In the genomic region with DNA sequence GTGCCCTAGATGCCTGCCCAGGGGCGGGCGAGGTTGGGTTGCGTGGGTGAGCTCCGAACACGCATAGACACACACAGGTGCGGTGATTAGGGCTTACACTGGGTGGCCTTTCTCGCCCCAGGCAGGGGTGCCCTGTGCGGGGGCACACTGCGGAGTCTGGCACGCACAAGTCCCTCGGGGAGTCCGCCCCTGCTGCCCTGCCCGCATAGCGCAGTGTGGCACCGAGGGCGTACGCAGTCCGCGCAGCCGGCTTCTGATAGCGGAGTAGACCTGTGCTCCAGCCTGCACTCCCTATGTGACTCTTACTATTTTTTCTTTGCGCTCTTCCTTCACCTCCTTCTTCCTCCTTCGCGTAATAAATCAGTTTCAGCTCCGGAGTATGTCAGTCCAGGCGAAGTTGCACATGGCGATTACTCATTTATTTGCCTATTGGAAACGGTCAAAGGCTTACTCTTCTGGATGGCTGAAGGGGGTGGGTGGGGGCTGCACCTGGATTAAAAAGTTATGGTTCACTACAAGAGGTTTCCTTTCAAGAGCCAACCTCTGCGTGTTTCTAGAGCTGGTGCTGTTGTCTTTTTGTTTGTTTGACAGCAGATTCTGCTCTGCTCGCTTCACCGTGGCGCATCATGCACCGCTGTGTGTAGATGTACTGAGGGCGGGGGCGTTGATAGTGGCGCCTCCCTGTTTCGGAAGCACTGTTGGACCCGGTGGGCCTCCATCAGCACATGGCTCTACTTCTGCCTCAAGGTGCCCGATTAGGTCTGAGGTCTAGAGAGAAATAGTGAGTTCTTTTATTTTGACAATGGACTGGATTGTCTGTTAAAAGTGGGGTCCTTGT, we compare ENCODE assay signal across 7 mouse cellular contexts. TPM values are rescaled to one million over a fixed set of nuclear protein-coding genes. Genes with fewer than 3 reads are reported as not detected.
DNase-seq lines count a peak whose midpoint lies in the region; ATAC-seq lines count a peak whose summit lies in the region.

No protein-coding gene starts in this region.

- no peaks in the 10 kb centered on the region for H3K9me3 ChIP-seq in forebrain, embryonic 15.5 days
- H3K9me3 ChIP-seq in intestine, embryonic 16.5 days (ENCODE audit: control insufficient read depth, low read length) = no peaks in the 10 kb centered on the region
- H3K9me3 ChIP-seq in stomach, embryonic 14.5 days (ENCODE audit: control insufficient read depth, low read depth, low read length) = no peaks in the 10 kb centered on the region

- H3K36me3 ChIP-seq in forebrain, embryonic 15.5 days = no peaks in the 10 kb centered on the region
- H3K36me3 ChIP-seq in intestine, embryonic 16.5 days (ENCODE audit: control insufficient read depth, insufficient read depth, low read length) = no peaks in the 10 kb centered on the region
- no peaks in the 10 kb centered on the region for H3K36me3 ChIP-seq in macrophage (ENCODE audit: inconsistent target)
- no peaks in the 10 kb centered on the region for H3K36me3 ChIP-seq in stomach, embryonic 14.5 days (ENCODE audit: control insufficient read depth, insufficient read depth, low read length)

- no peaks in the 10 kb centered on the region for H3K27me3 ChIP-seq in forebrain, embryonic 15.5 days
- no peaks in the 10 kb centered on the region for H3K27me3 ChIP-seq in intestine, embryonic 16.5 days (replicated peaks; ENCODE audit: control insufficient read depth, insufficient read depth, low read length)
- no peaks in the 10 kb centered on the region for H3K27me3 ChIP-seq in stomach, embryonic 14.5 days (ENCODE audit: control insufficient read depth, insufficient read depth, low read length)

- peak; percentile 49 for ATAC-seq in forebrain, embryonic 15.5 days (replicated peaks)
- peak; percentile 65 for ATAC-seq in intestine, embryonic 16.5 days
- peak; percentile 57 for ATAC-seq in stomach, embryonic 14.5 days (ENCODE audit: insufficient number of reproducible peaks, insufficient read depth, low FRiP score, low read depth)

- WGBS in forebrain, embryonic 15.5 days = under 1% methylated on average over 39 of the region's 39 CpGs
- under 1% methylated on average over 39 of the region's 39 CpGs for WGBS in intestine, embryonic 16.5 days
- WGBS in macrophage (ENCODE audit: missing documents) = 4% methylated on average over 39 of the region's 39 CpGs
- under 1% methylated on average over 39 of the region's 39 CpGs for WGBS in stomach, embryonic 14.5 days

- no peaks in the 10 kb centered on the region for H3K79me2 ChIP-seq in macrophage (ENCODE audit: inconsistent target)

- H3K4me1 ChIP-seq in forebrain, embryonic 15.5 days = peaks cover 40% of the 10 kb centered on the region
- peaks cover 36% of the 10 kb centered on the region for H3K4me1 ChIP-seq in intestine, embryonic 16.5 days (ENCODE audit: control insufficient read depth, insufficient read depth, low read length)
- H3K4me1 ChIP-seq in stomach, embryonic 14.5 days (ENCODE audit: control insufficient read depth, insufficient read depth, low read length) = peaks cover 34% of the 10 kb centered on the region

- peak; percentile 58 for DNase-seq in urinary bladder, postnatal 14 days (ENCODE audit: low spot score)
- DNase-seq in urinary bladder, postnatal 25 days (ENCODE audit: low spot score) = no peak
- peak; percentile 52 for DNase-seq in brain, adult 2 months (ENCODE audit: low read depth, low spot score)

- peak overlapping the region; percentile 73 for H3K4me3 ChIP-seq in forebrain, embryonic 15.5 days
- H3K4me3 ChIP-seq in intestine, embryonic 16.5 days (ENCODE audit: low read length) = peak overlapping the region; percentile 88
- peak overlapping the region; percentile 10; the same call in 1 of the 2 replicates for H3K4me3 ChIP-seq in macrophage (ENCODE audit: inconsistent target)
- H3K4me3 ChIP-seq in stomach, embryonic 14.5 days (ENCODE audit: low read depth, low read length) = peak overlapping the region; percentile 66

- H3K4me2 ChIP-seq in forebrain, embryonic 15.5 days (replicated peaks) = peak overlapping the region; percentile 95
- peak overlapping the region; percentile 92 for H3K4me2 ChIP-seq in intestine, embryonic 16.5 days (ENCODE audit: low read depth, low read length)
- H3K4me2 ChIP-seq in stomach, embryonic 14.5 days (replicated peaks; ENCODE audit: low read depth, low read length) = peak overlapping the region; percentile 95

- peak overlapping the region; percentile 90; the same call in 1 of the 2 replicates for H3K27ac ChIP-seq in forebrain, embryonic 15.5 days (replicated peaks)
- H3K27ac ChIP-seq in intestine, embryonic 16.5 days (ENCODE audit: low read length) = peak overlapping the region; percentile 96
- H3K27ac ChIP-seq in macrophage = no peak overlapping the region
- H3K27ac ChIP-seq in stomach, embryonic 14.5 days (ENCODE audit: low read length) = peak overlapping the region; percentile 98; the same call in 1 of the 2 replicates

- H3K9ac ChIP-seq in forebrain, embryonic 15.5 days (replicated peaks) = peak overlapping the region; percentile 80
- H3K9ac ChIP-seq in intestine, embryonic 16.5 days (ENCODE audit: low read depth, low read length) = peak overlapping the region; percentile 87
- peak overlapping the region; percentile 85 for H3K9ac ChIP-seq in stomach, embryonic 14.5 days (replicated peaks; ENCODE audit: low read depth, low read length)

RNA-seq across cellular contexts. Expression of a gene that starts 1.4 kb away (rescaled TPM):
- 6.7 and 7.3 TPM in 2 replicates for polyA plus RNA-seq in forebrain, embryonic 15.5 days (2015; fragmentation: Nextera tagmentation; extraction: Ambion mirVana)
- 3.9 and 4.0 TPM in 2 replicates for polyA plus RNA-seq in intestine, embryonic 16.5 days (2015; fragmentation: Nextera tagmentation; extraction: Ambion mirVana)
- 1 to 10 TPM in 25 of 26 experiments, under 1 TPM in 1; 0.88 to 10.0 (median 4.4) TPM for total RNA-seq in macrophage (2018; cell fraction: chromatin; rRNA removed)
- 1 to 10 TPM; 1.8 to 7.1 (median 2.9) TPM for total RNA-seq in macrophage (2018; cell fraction: cytosol; rRNA removed)
- total RNA-seq in macrophage (2018; cell fraction: nucleus; rRNA removed) = 10 to 100 TPM in 9 of 26 experiments, 1 to 10 TPM in 17; 3.1 to 15.1 (median 6.9) TPM
- polyA plus RNA-seq in macrophage (2018) = 1.9 to 2.2 TPM (median 2.1 TPM) in 3 replicates
- 4.9 and 7.4 TPM in 2 replicates for polyA plus RNA-seq in stomach, embryonic 14.5 days (2014; fragmentation: Nextera tagmentation; extraction: Ambion mirVana)

Comparison
In these comparisons a context has a peak if more than half of its experiments do, and no peak if none do; other contexts are left out.
1. H3K4me3 ChIP-seq: peak in every context shown above with its lines; median percentile 88 in intestine, embryonic 16.5 days; 73 in forebrain, embryonic 15.5 days; 66 in stomach, embryonic 14.5 days; 10 in macrophage.